Mouse (Mus musculus) CD4-positive helper T cell, adult 2 months (primary cell): Measurements from ENCODE around the gene Grm1.

Source experiments
- DNase-seq: peaks from one replicate; pipeline ENCODE4 v3.0.0-alpha.2; 2012; ENCODE audit warnings: low read depth, missing footprints, low spot score

Gene Grm1

GRCm38 (mm10) chr10:10734561-10734960 lies 347.6 kb downstream of the Grm1 start:
- DNase-seq, result no peak

- no peak for DNase-seq
Measured at GRCm38 (mm10) chr10:10733092-10733491, 349.1 kb downstream of the Grm1 start.

- no peak for DNase-seq
Measured at GRCm38 (mm10) chr10:10726501-10726900, 355.7 kb downstream of the Grm1 start.

GRCm38 (mm10) chr10:10710837-10711236 lies 371.3 kb downstream of the Grm1 start:
- no peak for DNase-seq

GRCm38 (mm10) chr10:10710359-10710758 lies 371.8 kb downstream of the Grm1 start:
- no peak for DNase-seq

- no peak for DNase-seq
Measured at GRCm38 (mm10) chr10:10708031-10708430, 374.1 kb downstream of the Grm1 start.

GRCm38 (mm10) chr10:10701326-10701725 lies 380.8 kb downstream of the Grm1 start:
- DNase-seq, result no peak

GRCm38 (mm10) chr10:10700903-10701302 lies 381.3 kb downstream of the Grm1 start:
- no peak for DNase-seq

GRCm38 (mm10) chr10:10697497-10697896 lies 384.7 kb downstream of the Grm1 start:
- DNase-seq, result no peak

- no peak for DNase-seq
Measured at GRCm38 (mm10) chr10:10689668-10690223, 392.4 kb downstream of the Grm1 start.

GRCm38 (mm10) chr10:10688907-10689667 lies 393.1 kb downstream of the Grm1 start:
- no peak for DNase-seq

- no peak for DNase-seq
Measured at GRCm38 (mm10) chr10:10681048-10681447, 401.1 kb downstream of the Grm1 start, which contains the start of gene Gm10944. Gm10944 (plus strand) TSS chr10:10681348.

- DNase-seq, result no peak
Measured at GRCm38 (mm10) chr10:10659976-10660375, 422.2 kb downstream of the Grm1 start.

GRCm38 (mm10) chr10:10659161-10659560 lies 423.0 kb downstream of the Grm1 start:
- no peak for DNase-seq

GRCm38 (mm10) chr10:10656621-10657020 lies 425.5 kb downstream of the Grm1 start:
- no peak for DNase-seq

GRCm38 (mm10) chr10:10655991-10656390 lies 426.2 kb downstream of the Grm1 start:
- no peak for DNase-seq
